Mouse (Mus musculus) layer of hippocampus, adult 9-11 months (tissue): ENCODE measurements around the gene Cxcr5.
A peak's percentile ranks its signal among the peaks of the same experiment; 100 is the strongest.

ENCODE experiments used
- DNase-seq: peaks from one replicate; pipeline ENCODE4 v3.0.0; 2022

The Cxcr5 gene

DNA sequence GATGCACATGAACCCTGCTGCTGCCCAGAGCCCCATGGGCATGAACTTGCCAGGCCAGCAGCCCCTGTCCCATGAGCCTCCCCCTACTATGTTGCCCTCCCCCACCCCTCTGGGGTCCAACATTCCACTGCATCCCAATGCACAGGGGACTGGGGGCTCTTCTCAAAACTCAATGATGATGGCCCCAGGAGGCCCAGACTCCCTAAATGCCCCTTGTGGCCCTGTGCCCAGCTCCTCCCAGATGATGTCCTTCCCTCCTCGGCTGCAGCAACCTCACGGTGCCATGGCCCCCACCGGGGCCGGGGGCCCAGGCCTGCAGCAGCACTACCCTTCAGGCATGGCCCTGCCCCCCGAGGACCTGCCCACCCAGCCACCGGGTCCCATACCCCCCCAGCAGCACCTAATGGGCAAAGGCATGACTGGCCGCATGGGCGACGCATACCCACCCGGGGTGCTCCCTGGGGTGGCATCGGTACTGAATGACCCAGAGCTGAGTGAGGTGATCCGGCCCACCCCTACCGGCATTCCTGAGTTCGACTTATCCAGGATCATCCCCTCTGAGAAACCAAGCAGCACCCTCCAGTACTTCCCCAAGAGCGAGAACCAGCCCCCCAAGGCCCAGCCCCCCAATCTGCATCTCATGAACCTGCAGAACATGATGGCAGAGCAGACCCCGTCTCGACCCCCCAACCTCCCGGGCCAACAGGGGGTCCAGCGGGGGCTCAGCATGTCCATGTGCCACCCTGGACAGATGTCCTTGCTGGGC, 52.8 kb downstream of the Cxcr5 start:
- DNase-seq = peak; percentile 12

DNA sequence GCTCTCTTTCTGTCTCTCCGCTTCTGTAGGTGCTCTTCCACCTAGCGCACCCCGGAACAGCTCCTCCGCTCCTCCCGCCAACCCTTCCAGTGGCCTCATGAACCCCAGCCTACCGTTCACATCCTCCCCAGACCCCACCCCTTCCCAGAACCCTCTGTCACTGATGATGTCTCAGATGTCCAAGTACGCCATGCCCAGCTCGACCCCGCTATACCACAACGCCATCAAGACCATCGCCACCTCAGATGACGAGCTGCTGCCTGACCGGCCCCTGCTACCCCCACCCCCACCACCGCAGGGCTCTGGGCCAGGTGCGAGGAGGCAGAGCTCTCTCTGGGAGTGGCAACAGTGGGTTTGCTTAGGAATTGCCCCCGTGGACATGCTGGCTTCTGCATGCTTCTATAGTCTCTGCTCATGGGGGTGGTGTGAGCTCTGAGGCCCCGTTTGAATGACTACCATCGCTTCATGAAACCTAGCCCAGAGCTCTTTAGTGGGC, 53.5 kb downstream of the Cxcr5 start:
- DNase-seq = peak; percentile 32

DNA sequence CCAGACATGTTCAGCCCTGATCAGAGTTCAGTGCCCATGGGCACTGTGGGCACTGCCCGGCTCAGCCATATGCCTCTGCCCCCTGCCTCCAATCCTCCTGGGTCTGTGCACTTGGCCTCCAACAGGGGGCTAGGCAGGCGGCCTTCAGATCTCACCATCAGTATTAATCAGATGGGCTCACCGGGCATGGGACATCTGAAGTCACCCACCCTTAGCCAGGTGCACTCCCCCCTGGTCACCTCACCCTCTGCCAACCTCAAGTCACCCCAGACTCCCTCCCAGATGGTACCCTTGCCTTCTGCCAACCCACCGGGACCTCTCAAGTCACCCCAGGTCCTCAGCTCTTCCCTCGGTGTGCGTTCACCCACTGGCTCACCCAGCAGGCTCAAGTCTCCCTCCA, 54.3 kb downstream of the Cxcr5 start:
- no peak for DNase-seq

DNA sequence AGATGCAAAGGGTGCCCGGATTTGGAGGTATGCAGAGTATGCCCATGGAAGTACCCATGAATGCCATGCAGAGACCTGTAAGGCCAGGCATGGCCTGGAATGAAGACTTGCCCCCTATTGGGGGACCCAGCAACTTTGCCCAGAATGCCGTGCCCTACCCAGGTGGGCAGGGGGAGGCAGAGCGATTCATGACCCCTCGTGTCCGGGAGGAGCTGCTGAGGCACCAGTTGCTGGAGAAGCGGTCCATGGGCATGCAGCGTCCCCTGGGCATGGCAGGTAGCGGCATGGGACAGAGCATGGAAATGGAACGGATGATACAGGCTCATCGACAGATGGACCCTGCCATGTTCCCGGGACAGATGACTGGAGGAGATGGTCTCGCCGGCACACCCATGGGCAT, 55.1 kb downstream of the Cxcr5 start:
- DNase-seq = no peak

DNA sequence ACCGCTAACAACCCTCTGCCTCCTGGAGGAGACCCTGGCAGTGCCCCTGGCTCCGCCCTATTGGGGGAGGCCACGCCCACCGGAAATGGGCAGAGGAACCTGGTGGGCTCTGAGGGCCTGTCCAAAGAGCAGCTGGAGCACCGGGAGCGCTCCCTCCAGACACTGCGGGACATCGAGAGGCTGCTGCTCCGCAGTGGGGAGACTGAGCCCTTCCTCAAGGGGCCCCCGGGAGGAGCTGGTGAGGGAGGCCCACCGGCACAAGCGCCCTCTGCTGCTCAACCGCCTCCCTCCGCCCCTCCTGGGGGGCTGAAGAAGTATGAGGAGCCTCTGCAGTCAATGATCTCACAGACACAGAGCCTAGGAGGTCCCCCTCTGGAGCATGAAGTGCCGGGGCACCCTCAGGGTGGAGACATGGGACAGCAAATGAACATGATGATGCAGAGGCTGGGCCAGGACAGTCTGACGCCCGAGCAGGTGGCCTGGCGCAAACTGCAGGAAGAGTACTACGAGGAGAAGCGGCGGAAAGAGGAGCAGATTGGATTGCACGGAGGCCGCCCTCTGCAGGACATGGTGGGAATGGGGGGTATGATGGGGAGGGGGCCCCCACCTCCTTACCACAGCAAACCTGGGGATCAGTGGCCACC, 55.7 kb downstream of the Cxcr5 start:
- DNase-seq = peak; percentile 10

DNA sequence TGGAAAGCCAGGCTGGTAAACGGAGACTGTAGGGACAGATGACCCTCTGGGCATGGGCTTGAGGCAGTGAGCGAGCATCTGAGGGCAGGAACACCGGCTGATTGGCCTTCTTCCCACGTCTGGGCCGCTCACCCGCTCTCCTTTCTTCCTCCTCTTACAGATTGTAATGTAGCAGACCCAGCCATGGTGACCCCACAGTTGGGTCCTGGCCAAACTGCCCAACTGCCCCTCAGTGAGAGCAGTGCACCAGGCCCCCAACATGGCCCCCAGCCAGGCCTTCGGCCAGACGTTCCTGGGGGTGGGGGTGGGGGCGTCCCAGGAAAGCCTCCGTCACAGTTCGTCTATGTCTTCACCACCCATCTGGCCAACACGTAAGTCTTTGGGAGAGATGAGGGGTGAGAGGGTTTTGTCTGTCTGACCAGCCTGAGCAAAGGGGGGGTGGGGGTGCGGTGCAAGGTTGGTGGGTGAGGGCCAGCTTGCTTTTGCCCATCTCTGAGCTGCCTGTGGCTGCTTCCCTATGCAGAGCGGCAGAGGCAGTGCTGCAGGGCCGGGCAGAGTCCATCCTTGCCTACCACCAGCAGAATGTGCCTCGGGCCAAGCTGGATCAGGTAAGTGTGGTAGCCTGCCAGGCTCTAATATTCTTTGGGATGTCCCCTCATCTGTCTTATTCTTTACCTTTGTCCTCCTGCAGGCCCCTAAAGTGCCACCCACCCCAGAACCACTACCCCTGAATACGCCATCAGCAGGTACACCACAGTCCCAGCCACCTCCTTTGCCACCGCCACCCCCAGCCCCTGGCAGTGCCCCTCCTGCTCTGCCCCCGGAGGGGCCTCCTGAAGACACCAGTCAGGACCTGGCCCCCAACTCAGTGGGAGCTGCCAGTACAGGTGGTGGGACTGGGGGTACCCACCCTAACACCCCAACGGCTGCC, 56.5 kb downstream of the Cxcr5 start:
- DNase-seq = peak; percentile 14

DNA sequence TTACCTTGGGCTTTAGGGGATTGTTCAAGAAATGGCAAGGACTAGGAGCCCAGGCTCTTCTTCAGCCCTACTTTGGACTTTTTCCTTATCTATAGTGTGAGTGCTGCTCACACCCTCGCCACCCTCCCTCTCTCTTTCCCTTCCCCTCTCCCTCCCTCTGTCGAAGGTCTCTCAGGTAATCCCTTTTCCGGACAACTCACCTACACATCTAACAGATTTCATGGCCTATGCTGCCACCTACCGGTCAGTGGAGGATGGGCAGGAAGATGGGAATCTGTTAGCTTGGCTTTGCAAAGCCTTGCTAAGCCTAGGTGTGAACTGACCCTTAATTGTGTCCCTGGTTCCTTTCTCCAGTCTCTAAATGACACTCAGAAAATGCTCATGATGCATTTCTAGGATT, 59.7 kb downstream of the Cxcr5 start:
- no peak for DNase-seq

DNA sequence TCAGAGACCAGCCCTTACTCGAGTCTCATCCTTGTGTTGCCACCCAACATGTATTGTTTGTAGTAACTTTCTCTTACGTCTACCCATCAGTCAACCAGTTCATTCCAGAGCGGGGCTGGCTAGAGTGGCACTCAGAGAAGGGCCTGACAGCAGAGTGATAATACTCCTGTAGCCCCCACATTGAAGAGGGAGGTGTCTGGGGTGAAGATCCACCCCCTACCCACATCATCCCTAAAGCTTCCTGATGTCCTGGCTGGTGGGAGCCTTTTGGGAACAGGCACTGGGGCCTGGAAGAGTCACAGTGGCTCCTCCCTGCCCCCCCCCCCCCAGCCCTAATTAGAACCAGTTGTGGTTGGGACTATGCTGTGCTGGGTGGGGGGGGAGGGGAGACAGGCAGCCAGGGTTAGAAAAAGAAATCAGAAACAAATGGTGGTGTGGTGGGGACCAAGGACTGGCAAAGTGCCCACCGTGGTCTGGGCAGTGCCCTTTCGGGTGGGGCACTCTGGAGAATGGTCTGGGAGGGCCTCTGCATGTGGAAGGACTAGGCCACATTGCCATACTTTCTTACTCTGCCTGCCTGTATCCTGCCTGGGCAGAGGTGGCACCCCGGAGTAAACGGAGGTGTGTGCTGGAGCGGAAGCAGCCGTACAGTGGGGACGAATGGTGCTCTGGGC, 60.3 kb downstream of the Cxcr5 start:
- DNase-seq = no peak

DNA sequence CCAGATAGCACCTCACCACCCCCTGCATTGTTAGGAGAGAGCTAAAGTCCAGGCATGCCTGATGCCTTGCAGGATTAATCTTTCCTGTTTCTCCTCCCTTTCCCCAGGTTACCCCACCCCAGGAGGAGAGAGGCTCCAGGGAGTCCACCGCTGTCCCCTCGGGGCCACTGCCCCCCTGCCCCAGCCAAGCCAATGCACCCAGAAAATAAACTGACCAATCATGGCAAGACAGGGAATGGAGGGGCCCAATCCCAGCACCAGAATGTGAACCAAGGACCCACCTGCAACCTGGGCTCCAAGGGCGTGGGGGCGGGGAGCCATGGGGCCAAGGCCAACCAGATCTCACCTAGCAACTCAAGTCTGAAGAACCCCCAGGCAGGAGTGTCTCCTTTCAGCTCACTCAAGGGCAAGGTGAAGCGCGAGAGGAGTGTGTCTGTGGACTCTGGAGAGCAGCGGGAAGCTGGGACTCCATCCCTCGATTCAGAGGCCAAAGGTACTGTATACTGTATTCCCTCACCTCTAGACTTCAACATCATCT, 61.0 kb downstream of the Cxcr5 start:
- DNase-seq = no peak

DNA sequence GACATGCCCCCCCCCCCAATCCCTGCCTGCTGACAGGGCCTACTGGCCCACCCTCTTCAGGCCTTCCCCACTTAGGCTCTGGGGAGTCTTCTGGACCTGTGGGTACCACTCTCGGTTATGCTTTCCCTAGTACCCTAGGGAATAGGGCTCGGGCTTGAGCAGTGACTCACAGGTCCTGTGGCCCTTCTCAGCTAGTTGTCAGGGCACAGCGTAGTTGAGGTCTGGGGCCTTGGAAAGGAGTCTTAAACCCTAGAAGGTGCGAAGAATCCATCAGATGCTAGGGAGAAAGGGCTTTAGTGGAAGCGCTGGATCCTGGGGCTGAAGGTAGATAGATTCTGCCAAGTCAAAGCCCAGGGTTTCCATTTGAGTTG, 61.5 kb downstream of the Cxcr5 start:
- no peak for DNase-seq

DNA sequence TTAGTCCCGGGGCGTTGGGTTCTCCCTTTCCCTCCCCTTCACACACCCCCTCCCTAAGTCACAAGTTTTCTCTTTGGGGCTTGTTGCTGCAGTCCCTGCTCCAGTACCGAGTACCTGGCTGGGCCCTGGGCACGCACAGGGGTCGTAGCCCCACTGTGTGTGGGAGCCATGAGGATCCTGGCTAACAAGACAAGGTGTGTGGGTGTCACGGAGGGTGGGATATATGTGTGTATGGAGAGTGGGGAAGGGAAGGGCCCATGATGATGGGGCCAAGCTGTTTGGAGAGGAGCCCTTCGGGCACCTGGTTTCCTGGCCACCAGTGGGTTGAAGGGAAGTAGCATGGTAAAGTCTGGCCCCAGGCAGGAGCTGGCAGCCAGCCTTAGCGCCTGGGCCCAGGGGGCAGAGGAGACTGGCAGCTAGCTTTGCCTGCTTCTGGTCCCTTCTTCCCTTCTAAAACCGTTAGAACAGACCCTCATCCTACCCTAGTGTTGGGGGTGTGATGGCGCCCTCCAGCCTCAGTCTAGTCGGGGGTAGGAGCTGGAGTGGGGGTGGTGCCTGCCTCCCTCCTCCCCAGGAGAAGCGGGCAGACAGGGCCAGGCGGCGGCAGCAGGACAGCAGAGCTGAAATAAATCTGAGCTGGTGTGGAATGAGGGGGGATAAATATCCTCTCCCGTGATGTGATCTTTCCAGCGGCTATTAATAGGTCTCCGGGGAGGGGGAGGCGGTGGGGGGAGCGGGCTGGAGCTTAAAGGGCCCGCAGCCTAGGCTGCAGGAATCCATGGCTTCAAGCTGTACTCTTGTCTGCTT, 62.1 kb downstream of the Cxcr5 start:
- DNase-seq = no peak

DNA sequence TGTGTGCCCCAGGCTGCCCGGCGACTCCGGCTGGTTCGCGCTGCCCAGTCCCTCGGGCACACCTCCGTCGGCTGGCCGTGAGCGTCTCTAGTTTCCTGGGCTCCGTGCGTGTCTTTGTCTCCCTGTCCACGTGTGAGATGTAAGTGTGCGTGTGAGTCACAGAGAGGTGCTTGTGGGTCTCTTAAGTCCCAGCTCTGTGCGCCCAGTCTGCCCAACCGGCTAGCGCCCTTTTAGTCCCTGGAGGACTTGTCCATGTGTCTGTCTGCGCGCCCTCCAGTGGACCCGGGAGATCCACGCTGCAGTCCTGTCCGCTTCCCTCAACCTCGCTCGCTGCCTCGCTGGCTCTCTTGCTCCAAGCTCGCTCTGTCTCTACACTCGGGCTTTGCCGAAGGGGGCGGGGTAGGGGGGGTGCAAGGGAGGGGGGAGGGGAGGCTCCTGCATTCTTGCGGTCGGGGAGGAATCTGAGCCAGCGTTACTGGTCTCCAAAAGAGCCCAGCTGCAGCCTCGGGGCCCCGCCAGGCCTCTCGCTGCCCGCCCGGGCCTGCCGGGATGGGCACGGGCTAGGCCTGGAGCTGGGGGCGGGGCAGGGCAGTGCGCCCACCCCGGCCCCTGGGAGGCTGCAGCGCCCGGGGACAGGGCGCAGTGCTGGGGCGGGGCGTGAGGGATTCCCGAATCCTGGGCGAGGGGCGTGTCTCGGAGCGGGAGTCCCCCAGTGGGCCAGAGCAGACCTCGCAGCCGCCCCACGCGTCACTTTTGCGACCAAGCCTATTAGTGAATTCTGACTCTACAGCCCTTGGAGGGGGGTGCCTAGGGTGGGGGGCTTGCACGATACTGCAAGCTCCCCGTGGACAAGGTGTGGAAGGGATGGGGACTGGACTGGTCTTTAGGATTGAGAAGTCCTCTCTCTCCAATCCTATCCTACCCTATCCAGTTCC, 63.0 kb downstream of the Cxcr5 start:
- DNase-seq = no peak

DNA sequence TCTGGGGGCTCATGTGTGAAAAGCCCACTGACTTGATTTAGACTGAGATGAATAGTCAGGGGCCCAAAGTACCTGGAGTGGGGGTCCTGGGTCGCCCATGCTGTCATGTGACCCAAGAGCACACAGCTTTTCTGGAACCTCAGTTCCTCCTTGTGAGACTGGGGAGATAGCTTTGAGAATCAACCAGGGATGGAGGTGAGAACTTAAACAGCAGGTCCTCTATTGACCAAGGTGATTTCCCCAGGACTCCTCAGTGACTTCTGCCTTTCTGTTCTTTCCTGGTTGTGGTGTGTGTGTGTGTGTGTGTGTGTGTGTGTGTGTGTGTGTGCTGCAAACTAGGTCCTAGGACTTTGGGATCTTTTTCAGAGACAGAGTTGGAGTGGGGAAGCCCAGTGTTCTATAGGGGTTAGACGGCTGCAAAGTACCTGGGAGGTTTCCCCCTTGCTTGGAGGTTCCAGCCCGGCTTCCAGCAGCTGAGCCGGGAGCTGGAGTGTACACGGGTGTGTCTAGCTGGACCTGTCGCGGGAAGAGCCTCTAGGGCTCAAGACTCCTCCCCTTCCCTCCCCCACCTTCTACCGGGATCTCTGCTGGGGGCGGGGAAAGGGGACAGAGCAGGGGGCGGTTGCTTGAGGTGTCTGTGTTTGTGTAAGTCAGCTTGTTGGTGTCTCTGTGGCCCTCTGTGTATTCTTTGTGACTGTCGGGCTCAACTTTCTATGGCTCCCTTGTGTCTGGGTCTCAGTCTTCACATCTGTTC, 63.9 kb downstream of the Cxcr5 start:
- no peak for DNase-seq

DNA sequence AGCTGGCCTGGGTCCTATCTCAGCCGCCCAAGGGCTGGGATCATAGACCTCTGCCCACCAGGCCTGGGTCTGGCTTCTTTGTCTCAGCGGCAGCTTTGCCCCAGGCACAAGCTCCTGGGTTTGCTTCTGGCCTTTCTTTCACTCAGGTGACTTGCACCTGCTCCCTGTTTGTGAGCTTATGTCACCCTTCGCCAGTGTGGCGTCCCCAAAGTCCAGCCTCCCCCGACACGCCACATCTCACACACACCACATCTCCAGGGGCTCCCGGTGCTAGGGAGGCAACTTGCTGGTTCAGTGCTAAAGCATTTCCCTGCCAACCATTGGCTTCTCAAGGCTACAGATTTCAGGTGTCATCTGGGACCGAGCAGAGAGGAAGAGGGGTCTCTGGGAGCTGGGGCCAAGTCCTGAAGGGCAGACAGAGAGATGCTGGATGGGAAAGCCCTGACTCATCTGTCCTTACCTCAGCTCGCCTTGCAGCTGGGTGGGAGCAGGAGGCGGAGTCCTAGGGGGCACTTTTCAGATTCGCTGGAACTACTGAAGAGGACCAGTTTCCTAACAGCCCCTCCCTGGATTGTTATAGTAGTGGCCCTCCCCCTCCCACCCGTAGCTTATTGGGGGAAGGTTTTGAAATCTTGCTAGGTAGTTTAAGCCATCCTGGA, 64.7 kb downstream of the Cxcr5 start:
- DNase-seq = no peak

DNA sequence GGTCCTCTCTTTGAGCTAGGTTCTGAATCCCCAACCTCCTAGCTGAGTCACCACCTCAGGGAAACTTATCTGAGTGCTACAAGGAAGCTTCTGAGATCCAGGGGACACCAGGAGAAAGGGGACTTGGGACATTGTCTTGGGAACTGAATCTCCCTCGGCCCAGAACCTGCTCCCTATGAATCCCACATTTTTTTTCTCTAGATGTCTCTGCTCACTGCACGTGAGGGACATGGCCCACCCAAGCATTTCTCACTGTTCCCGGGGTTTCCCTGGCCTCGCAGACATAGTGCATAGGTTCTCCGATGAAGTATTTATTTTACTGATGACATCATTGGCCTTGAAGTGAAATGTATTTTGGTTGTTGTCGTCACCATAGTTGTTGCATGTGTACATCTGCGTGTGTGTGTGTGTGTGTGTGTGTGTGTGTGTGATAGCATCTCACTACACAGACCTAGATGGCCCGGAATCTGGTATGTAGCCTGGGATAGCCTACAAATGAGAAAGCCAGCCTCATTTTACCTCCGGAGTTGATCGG, 65.8 kb downstream of the Cxcr5 start:
- DNase-seq = no peak

DNA sequence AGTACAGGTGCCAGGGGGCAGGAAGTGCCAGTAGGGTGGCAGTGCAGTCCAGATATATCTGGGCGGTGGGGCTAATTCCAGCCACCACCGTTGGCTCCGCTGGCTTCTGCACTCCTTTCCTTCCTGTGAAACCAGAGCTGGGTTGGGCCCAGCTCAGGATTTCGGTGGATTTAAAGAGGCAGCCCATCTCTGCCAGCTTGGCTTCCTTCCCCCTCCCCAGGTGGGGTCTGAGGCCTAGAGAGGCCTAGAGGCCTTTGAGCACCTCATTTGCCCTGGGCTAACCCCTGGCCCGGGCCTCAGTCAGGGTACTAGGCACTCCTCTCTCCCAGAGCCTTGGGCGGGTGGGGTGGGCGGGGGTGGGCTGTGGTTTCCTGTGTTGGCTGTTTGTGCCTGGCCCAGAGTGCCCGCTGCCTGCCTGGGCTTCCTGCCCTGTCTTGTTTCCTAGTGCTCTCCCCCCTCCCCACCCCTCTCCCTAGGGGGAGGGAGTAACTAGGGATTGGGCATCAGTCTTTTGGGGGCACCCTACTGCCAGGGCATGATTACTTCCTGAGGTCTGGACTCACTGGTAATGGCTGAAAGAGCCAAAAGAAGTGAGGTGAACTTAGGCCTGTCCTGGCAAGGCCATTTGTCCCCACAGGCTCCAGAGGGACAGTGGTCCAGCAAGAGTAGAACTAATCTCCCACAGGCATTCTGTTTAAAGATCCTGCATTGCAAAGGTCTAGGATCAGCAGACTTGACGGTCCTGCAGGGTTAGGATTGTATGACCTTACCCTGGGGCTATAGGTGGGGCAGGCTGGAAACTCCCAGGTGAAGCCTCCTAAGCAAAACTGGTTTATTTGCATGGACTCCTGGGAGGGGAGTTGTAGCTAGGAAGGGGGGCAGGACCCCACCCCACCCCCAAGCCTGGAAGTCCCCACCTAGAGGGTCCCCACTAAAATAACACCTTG, 66.5 kb downstream of the Cxcr5 start:
- DNase-seq = peak; percentile 74

DNA sequence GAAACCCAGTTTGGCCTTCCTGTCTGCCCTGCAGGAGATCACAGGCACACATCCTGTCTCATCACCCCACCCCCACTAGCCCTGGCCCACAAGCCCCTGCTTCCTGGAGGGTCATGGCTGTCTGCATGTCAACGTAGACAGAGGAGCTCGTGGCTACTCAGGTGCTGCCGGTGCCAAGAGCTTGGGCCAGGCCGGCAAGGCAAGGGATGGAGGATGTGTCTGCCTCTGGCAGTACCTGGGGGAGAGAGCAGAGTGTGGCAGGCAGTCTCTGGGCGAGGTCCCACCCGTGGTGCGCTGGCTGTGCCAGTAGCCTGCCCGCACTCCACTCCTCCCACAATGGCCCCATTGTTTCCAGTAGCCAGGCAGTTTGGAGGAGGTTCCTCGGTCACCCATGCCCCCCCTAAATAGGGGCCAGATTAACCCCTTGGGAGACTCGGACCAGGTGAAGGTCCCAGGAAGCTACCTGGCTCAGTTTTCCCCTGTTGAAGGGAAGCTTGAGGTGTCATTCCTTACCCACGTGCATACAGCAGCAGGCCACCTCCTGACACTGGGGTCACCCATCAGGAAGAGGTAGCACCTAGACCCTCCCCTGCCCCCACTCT, 67.3 kb downstream of the Cxcr5 start:
- DNase-seq = no peak
